ENCODE assay signal across 23 mouse cellular contexts in genomic region chr2:50072158-50072557, GRCm38 (mm10). TPM values are rescaled to one million over a fixed set of nuclear protein-coding genes. Genes with fewer than 3 reads are reported as not detected.
"Had no signal": no experiment of that assay in that cellular context is flagged by ENCODE, and none has a peak within 500 bp of the region (broad histone marks: within the 10 kb centered on the region; RNA-seq: fewer than 3 reads in every experiment).

No protein-coding gene starts in this region.

- H3K36me3 ChIP-seq: heart, embryonic 13.5 days; hindbrain, embryonic 10.5 days; hindbrain, embryonic 12.5 days; intestine, embryonic 15.5 days; limb, embryonic 10.5 days; limb, embryonic 12.5 days; liver, embryonic 13.5 days had no signal

- H3K9me3 ChIP-seq: heart, embryonic 13.5 days; hindbrain, embryonic 10.5 days; hindbrain, embryonic 12.5 days; intestine, embryonic 15.5 days; limb, embryonic 10.5 days; limb, embryonic 12.5 days; liver, embryonic 13.5 days had no signal

- H3K4me1 ChIP-seq: liver, embryonic 13.5 days had no signal

- H3K4me3 ChIP-seq: gastrocnemius, adult 2 months; heart, adult 2 months; heart, embryonic 13.5 days; hindbrain, embryonic 10.5 days; hindbrain, embryonic 12.5 days; intestine, embryonic 15.5 days; layer of hippocampus, adult 2 months; left cerebral cortex, adult 2 months; limb, embryonic 10.5 days; limb, embryonic 12.5 days; liver, embryonic 13.5 days had no signal

- DNase-seq: gastrocnemius, adult 2 months; gastrocnemius, postnatal 10 days; gastrocnemius, postnatal 25 days; heart, adult 2 months; heart, postnatal 14 days; heart, postnatal 36 days; kidney, adult 18-20 months; kidney, adult 8-10 months; kidney, postnatal 10 days; kidney, postnatal 25 days; kidney, postnatal 4 days; liver; liver, embryonic 13.5 days had no signal

- H3K27ac ChIP-seq: gastrocnemius, adult 2 months; heart, adult 2 months; heart, embryonic 13.5 days; hindbrain, embryonic 10.5 days; hindbrain, embryonic 12.5 days; hindbrain, embryonic 14.5 days; intestine, embryonic 15.5 days; layer of hippocampus, adult 2 months; left cerebral cortex, adult 2 months; limb, embryonic 10.5 days; limb, embryonic 12.5 days; liver, embryonic 13.5 days had no signal

- H3K27me3 ChIP-seq: intestine, embryonic 15.5 days had no signal

RNA-seq across cellular contexts. Expression of gene Lypd6, which starts 5.9 kb away (rescaled TPM):
- polyA plus RNA-seq: inflammation-experienced regulatory T-cells, adult 6 months had no signal
